In genomic region chr4:23823516-23823915, GRCm38 (mm10) we compare ENCODE assay signal across 19 mouse cellular contexts.
"Had no signal": no experiment of that assay in that cellular context is flagged by ENCODE, and none has a peak within 500 bp of the region (broad histone marks: within the 10 kb centered on the region; RNA-seq: fewer than 3 reads in every experiment).

No protein-coding gene starts in this region.

- H3K36me3 ChIP-seq: midbrain, embryonic 10.5 days; midbrain, embryonic 12.5 days; neural tube, embryonic 13.5 days; neural tube, embryonic 15.5 days had no signal

- H3K4me2 ChIP-seq: lung, embryonic 14.5 days; midbrain, embryonic 12.5 days; neural tube, embryonic 13.5 days; neural tube, embryonic 15.5 days had no signal

- H3K27me3 ChIP-seq: midbrain, embryonic 12.5 days; neural tube, embryonic 13.5 days; neural tube, embryonic 15.5 days had no signal

- DNase-seq: lung, adult 18-20 months; lung, embryonic 14.5 days; lung, postnatal 10 days; lung, postnatal 4 days; midbrain, embryonic 14.5 days; retina, postnatal 1 day; right cerebral cortex, adult 18-20 months; right cerebral cortex, postnatal 25 days; right cerebral cortex, postnatal 4 days; spleen, adult 18-20 months; thymus, adult 18-20 months; thymus, postnatal 14 days; thymus, postnatal 36 days had no signal

- H3K9ac ChIP-seq: lung, embryonic 14.5 days; midbrain, embryonic 12.5 days; neural tube, embryonic 13.5 days; neural tube, embryonic 15.5 days had no signal

- H3K4me3 ChIP-seq: midbrain, embryonic 10.5 days; midbrain, embryonic 12.5 days; myocyte; neural tube, embryonic 13.5 days; neural tube, embryonic 15.5 days had no signal

- H3K4me1 ChIP-seq: neural tube, embryonic 13.5 days; neural tube, embryonic 15.5 days had no signal

- H3K27ac ChIP-seq: midbrain, embryonic 10.5 days; midbrain, embryonic 12.5 days; neural tube, embryonic 13.5 days; neural tube, embryonic 15.5 days had no signal

- H3K9me3 ChIP-seq: midbrain, embryonic 10.5 days; midbrain, embryonic 12.5 days; neural tube, embryonic 13.5 days; neural tube, embryonic 15.5 days had no signal

- ATAC-seq: midbrain, embryonic 16.5 days had no signal
